Mouse (Mus musculus) limb, embryonic 12.5 days (tissue): ENCODE measurements around the gene Kcnj15. TPM values are rescaled to one million over a fixed set of nuclear protein-coding genes. Genes with fewer than 3 reads are reported as not detected.

Source experiments
- ATAC-seq: fragments of 200-750 bp; cut with Nextera tagmentation; 2 replicates; pipeline ENCODE4 v1.8.0; 2017; ENCODE audit warnings: low read depth, moderate TSS enrichment; ENCODE audit not compliant: insufficient number of reproducible peaks, insufficient read depth, low FRiP score, low TSS enrichment
- H3K27ac ChIP-seq: fragments of 300-500 bp; sonication (generic); 2 replicates; pipeline ENCODE4 v1.5.1; 2016; ENCODE audit warnings: mild to moderate bottlenecking, moderate library complexity
- H3K27me3 ChIP-seq: fragments of 300-500 bp; sonication (generic); 2 replicates; pipeline ENCODE4 v1.6.1; 2016; ENCODE audit warnings: mild to moderate bottlenecking, moderate library complexity
- H3K36me3 ChIP-seq: fragments of 300-500 bp; sonication (generic); 2 replicates; pipeline ENCODE4 v1.6.1; 2016; ENCODE audit warnings: mild to moderate bottlenecking, moderate library complexity
- H3K4me1 ChIP-seq: fragments of 300-500 bp; sonication (generic); replicated peaks from 2 replicates; pipeline ENCODE4 v1.6.1; 2016
- H3K4me2 ChIP-seq: fragments of 300-500 bp; sonication (generic); 2 replicates; pipeline ENCODE4 v1.6.1; 2016; ENCODE audit warnings: mild to moderate bottlenecking, moderate library complexity
- H3K4me3 ChIP-seq: fragments of 300-500 bp; sonication (generic); replicated peaks from 2 replicates; pipeline ENCODE4 v1.5.1; 2016; ENCODE audit warnings: mild to moderate bottlenecking
- H3K9ac ChIP-seq: fragments of 300-500 bp; sonication (generic); replicated peaks from 2 replicates; pipeline ENCODE4 v1.6.1; 2016; ENCODE audit warnings: mild to moderate bottlenecking, moderate library complexity
- H3K9me3 ChIP-seq: fragments of 300-500 bp; sonication (generic); 2 replicates; pipeline ENCODE4 v1.6.1; 2016; ENCODE audit warnings: mild to moderate bottlenecking, moderate library complexity
- WGBS: fragments of 180-500 bp; shearing (Covaris S2); methylation state at CpG from one replicate; pipeline ENCODE4 v1.1.7; 2016; 5-methylcytosine and 5-hydroxymethylcytosine counted together
- polyA plus RNA-seq: library from polyadenylated mRNA; unstranded; fragments of >200 nt; fragmentation: Nextera tagmentation; extraction: Ambion mirVana; gene quantifications from 2 replicates; pipeline ENCODE4 v1.2.1, GENCODE M21; 2016

Gene Kcnj15
- polyA plus RNA-seq, 1 experiment from 2014 or later = 0.53 TPM

GRCm38 (mm10) chr16:95248646-95249045 is 8.7 kb upstream of the Kcnj15 start:
- 73% methylated on average over 5 of the region's 5 CpGs for WGBS
- H3K9ac ChIP-seq = no peak overlapping the region
- no peaks in the 10 kb centered on the region for H3K36me3 ChIP-seq
- H3K4me1 ChIP-seq = no peaks in the 10 kb centered on the region
- no peaks in the 10 kb centered on the region for H3K27me3 ChIP-seq
- no peak overlapping the region for H3K4me3 ChIP-seq
- H3K27ac ChIP-seq = no peak overlapping the region
- no peak overlapping the region for H3K4me2 ChIP-seq
- no peak for ATAC-seq
- H3K9me3 ChIP-seq = no peaks in the 10 kb centered on the region

- Histone ChIP-seq H3K9me3 (no peaks in the 10 kb centered on the region), H3K9ac (no peak overlapping the region), H3K27me3 (peaks cover 18% of the 10 kb centered on the region), H3K27ac (no peak overlapping the region), H3K36me3 (no peaks in the 10 kb centered on the region), H3K4me3 (no peak overlapping the region), H3K4me1 (peaks cover 37% of the 10 kb centered on the region), H3K4me2 (no peak overlapping the region)
- no peak; the same call in 1 of the 2 replicates for ATAC-seq
- WGBS = 88% methylated on average over 2 of the region's 2 CpGs
Measured at GRCm38 (mm10) chr16:95256648-95257047, 710 bp upstream of the Kcnj15 start.

- peak overlapping the region; percentile 34; the same call in 1 of the 2 replicates for H3K4me2 ChIP-seq
- WGBS = 16% methylated on average over 4 of the region's 4 CpGs
Measured at GRCm38 (mm10) chr16:95258100-95258499, 742 bp downstream of the Kcnj15 start.

GRCm38 (mm10) chr16:95259505-95259904 is 2.1 kb downstream of the Kcnj15 start:
- no peak overlapping the region for H3K4me3 ChIP-seq
- no peak overlapping the region for H3K27ac ChIP-seq
- no peak overlapping the region for H3K9ac ChIP-seq
- no peak for ATAC-seq
- 19% methylated on average over 4 of the region's 4 CpGs for WGBS
- peaks cover 21% of the 10 kb centered on the region for H3K27me3 ChIP-seq
- no peak overlapping the region for H3K4me2 ChIP-seq
- H3K36me3 ChIP-seq = no peaks in the 10 kb centered on the region
- H3K9me3 ChIP-seq = no peaks in the 10 kb centered on the region
- peaks cover 48% of the 10 kb centered on the region for H3K4me1 ChIP-seq

More at GRCm38 (mm10) chr16:95258100-95258499, 742 bp downstream of the Kcnj15 start:
- Histone ChIP-seq H3K4me1 (peaks cover 48% of the 10 kb centered on the region), H3K9ac (no peak overlapping the region), H3K27ac (no peak overlapping the region), H3K9me3 (no peaks in the 10 kb centered on the region), H3K27me3 (peaks cover 21% of the 10 kb centered on the region), H3K36me3 (no peaks in the 10 kb centered on the region), H3K4me3 (no peak overlapping the region)
- no peak for ATAC-seq

- no peak for ATAC-seq
- H3K27ac ChIP-seq = no peak overlapping the region
- no peak overlapping the region for H3K4me3 ChIP-seq
- peaks cover 48% of the 10 kb centered on the region for H3K4me1 ChIP-seq
- H3K9ac ChIP-seq = no peak overlapping the region
- H3K36me3 ChIP-seq = no peaks in the 10 kb centered on the region
- no peak overlapping the region for H3K4me2 ChIP-seq
- WGBS = 56% methylated on average over 5 of the region's 5 CpGs
- no peaks in the 10 kb centered on the region for H3K9me3 ChIP-seq
- peaks cover 21% of the 10 kb centered on the region for H3K27me3 ChIP-seq
Measured at GRCm38 (mm10) chr16:95260693-95261092, 3.3 kb downstream of the Kcnj15 start.

- 0 out of 2 replicates have a peak overlapping the region, but pooled peaks have one; percentile 4 for H3K27ac ChIP-seq
- no peak overlapping the region for H3K4me3 ChIP-seq
- H3K4me1 ChIP-seq = peaks cover 48% of the 10 kb centered on the region
- no peak overlapping the region for H3K9ac ChIP-seq
- ATAC-seq = no peak
- H3K27me3 ChIP-seq = peaks cover 17% of the 10 kb centered on the region
- H3K36me3 ChIP-seq = no peaks in the 10 kb centered on the region
- H3K9me3 ChIP-seq = no peaks in the 10 kb centered on the region
- 29% methylated on average over 4 of the region's 4 CpGs for WGBS
- H3K4me2 ChIP-seq = no peak overlapping the region
Measured at GRCm38 (mm10) chr16:95261807-95262206, 4.4 kb downstream of the Kcnj15 start.

GRCm38 (mm10) chr16:95262706-95263363 is 5.5 kb downstream of the Kcnj15 start:
- peaks cover 48% of the 10 kb centered on the region for H3K4me1 ChIP-seq
- peak overlapping the region; percentile 56; the same call in 1 of the 2 replicates for H3K27ac ChIP-seq
- WGBS = 58% methylated on average over 15 of the region's 15 CpGs
- no peak for ATAC-seq
- H3K36me3 ChIP-seq = no peaks in the 10 kb centered on the region
- H3K4me2 ChIP-seq = no peak overlapping the region
- H3K9ac ChIP-seq = no peak overlapping the region
- peaks cover 12% of the 10 kb centered on the region; the same call in 1 of the 2 replicates for H3K27me3 ChIP-seq
- no peak overlapping the region for H3K4me3 ChIP-seq
- H3K9me3 ChIP-seq = no peaks in the 10 kb centered on the region

GRCm38 (mm10) chr16:95264324-95264723 is 7.0 kb downstream of the Kcnj15 start:
- no peak overlapping the region for H3K4me3 ChIP-seq
- no peaks in the 10 kb centered on the region for H3K36me3 ChIP-seq
- no peak for ATAC-seq
- no peaks in the 10 kb centered on the region for H3K9me3 ChIP-seq
- H3K4me2 ChIP-seq = no peak overlapping the region
- H3K4me1 ChIP-seq = peaks cover 34% of the 10 kb centered on the region
- H3K27ac ChIP-seq = no peak overlapping the region
- 56% methylated on average over 5 of the region's 5 CpGs for WGBS
- no peak overlapping the region for H3K9ac ChIP-seq
- peaks cover 12% of the 10 kb centered on the region; the same call in 1 of the 2 replicates for H3K27me3 ChIP-seq

- Histone ChIP-seq H3K4me3 (no peak overlapping the region), H3K9ac (no peak overlapping the region), H3K27ac (no peak overlapping the region), H3K27me3 (no peaks in the 10 kb centered on the region), H3K36me3 (no peaks in the 10 kb centered on the region), H3K9me3 (peaks cover 3% of the 10 kb centered on the region; the same call in 1 of the 2 replicates), H3K4me2 (no peak overlapping the region), H3K4me1 (peaks cover 6% of the 10 kb centered on the region)
- ATAC-seq = no peak
- WGBS = 20% methylated on average over 11 of the region's 11 CpGs
Measured at GRCm38 (mm10) chr16:95267481-95268183, 10.3 kb downstream of the Kcnj15 start.

- H3K9ac ChIP-seq = no peak overlapping the region
- no peaks in the 10 kb centered on the region for H3K36me3 ChIP-seq
- H3K9me3 ChIP-seq = peaks cover 3% of the 10 kb centered on the region; the same call in 1 of the 2 replicates
- no peak overlapping the region for H3K4me2 ChIP-seq
- H3K27ac ChIP-seq = no peak overlapping the region
- H3K4me1 ChIP-seq = peaks cover 5% of the 10 kb centered on the region; the same call in 1 of the 2 replicates
- no peaks in the 10 kb centered on the region for H3K27me3 ChIP-seq
- H3K4me3 ChIP-seq = no peak overlapping the region
- no peak for ATAC-seq
- 49% methylated on average over 6 of the region's 6 CpGs for WGBS
Measured at GRCm38 (mm10) chr16:95269610-95270009, 12.3 kb downstream of the Kcnj15 start.

- no peak overlapping the region for H3K27ac ChIP-seq
- H3K9me3 ChIP-seq = peaks cover 3% of the 10 kb centered on the region; the same call in 1 of the 2 replicates
- WGBS = 87% methylated on average over 2 of the region's 2 CpGs
- peaks cover 5% of the 10 kb centered on the region; the same call in 1 of the 2 replicates for H3K4me1 ChIP-seq
- no peak overlapping the region for H3K9ac ChIP-seq
- H3K4me3 ChIP-seq = no peak overlapping the region
- ATAC-seq = no peak
- no peak overlapping the region for H3K4me2 ChIP-seq
- no peaks in the 10 kb centered on the region for H3K27me3 ChIP-seq
- H3K36me3 ChIP-seq = no peaks in the 10 kb centered on the region
Measured at GRCm38 (mm10) chr16:95273101-95273500, 15.7 kb downstream of the Kcnj15 start.
